Mouse (Mus musculus) stomach, postnatal 0 days (tissue): ENCODE measurements at regions not wholly inside any gene's neighbourhood (a gene's known extent, or its start where the extent isn't known, plus 50 kb on each side); places are given as distances from the start of the nearest gene placed in this dataset.

Source experiments
- ATAC-seq: fragments of 200-750 bp; cut with Nextera tagmentation; 2 replicates; pipeline ENCODE4 v1.8.0; 2017; ENCODE audit not compliant: low FRiP score, low TSS enrichment
- DNase-seq: peaks from one replicate; pipeline ENCODE4 v3.0.0-alpha.2; 2016; ENCODE audit warnings: low spot score
- H3K27ac ChIP-seq: fragments of 300-500 bp; sonication (generic); replicated peaks from 2 replicates; pipeline ENCODE4 v1.5.1; 2014; ENCODE audit warnings: mild to moderate bottlenecking, control low read depth
- H3K27me3 ChIP-seq: fragments of 300-500 bp; sonication (generic); 2 replicates; pipeline ENCODE4 v1.6.1; 2014; ENCODE audit warnings: low read length; ENCODE audit not compliant: control insufficient read depth, insufficient read depth
- H3K36me3 ChIP-seq: fragments of 300-500 bp; sonication (generic); 2 replicates; pipeline ENCODE4 v1.6.1; 2014; ENCODE audit warnings: low read length, mixed read lengths; ENCODE audit not compliant: control insufficient read depth, insufficient read depth
- H3K4me1 ChIP-seq: fragments of 300-500 bp; sonication (generic); replicated peaks from 2 replicates; pipeline ENCODE4 v1.6.1; 2014; ENCODE audit warnings: antibody characterized with exemption; ENCODE audit not compliant: control insufficient read depth, insufficient read depth
- H3K4me2 ChIP-seq: fragments of 300-500 bp; sonication (generic); replicated peaks from 2 replicates; pipeline ENCODE4 v1.6.1; 2014; ENCODE audit warnings: low read depth, mild to moderate bottlenecking, control low read depth, moderate library complexity
- H3K4me3 ChIP-seq: fragments of 300-500 bp; sonication (generic); 2 replicates; pipeline ENCODE4 v1.5.1; 2014; ENCODE audit warnings: low read depth, low read length, control low read depth
- H3K9ac ChIP-seq: fragments of 300-500 bp; sonication (generic); 2 replicates; pipeline ENCODE4 v1.6.1; 2014; ENCODE audit warnings: mild to moderate bottlenecking, low read length, control low read depth, mixed read lengths
- H3K9me3 ChIP-seq: fragments of 300-500 bp; sonication (generic); 2 replicates; pipeline ENCODE4 v1.6.1; 2016; ENCODE audit warnings: low read length; ENCODE audit not compliant: control insufficient read depth
- CTCF ChIP-seq: IDR thresholded peaks from 2 replicates; pipeline ENCODE4 v1.5.1; 2016; ENCODE audit warnings: antibody characterized with exemption, low read depth, mild to moderate bottlenecking, moderate library complexity
- EP300 ChIP-seq: optimal IDR thresholded peaks from 2 replicates; pipeline ENCODE3; 2016; ENCODE audit warnings: antibody characterized with exemption
- WGBS: fragments of 180-500 bp; shearing (Covaris S2); extraction: QIAGEN DNeasy Blood & Tissue Kit; methylation state at CpG from one replicate; pipeline ENCODE4 v1.1.7; 2014; 5-methylcytosine and 5-hydroxymethylcytosine counted together

DNA sequence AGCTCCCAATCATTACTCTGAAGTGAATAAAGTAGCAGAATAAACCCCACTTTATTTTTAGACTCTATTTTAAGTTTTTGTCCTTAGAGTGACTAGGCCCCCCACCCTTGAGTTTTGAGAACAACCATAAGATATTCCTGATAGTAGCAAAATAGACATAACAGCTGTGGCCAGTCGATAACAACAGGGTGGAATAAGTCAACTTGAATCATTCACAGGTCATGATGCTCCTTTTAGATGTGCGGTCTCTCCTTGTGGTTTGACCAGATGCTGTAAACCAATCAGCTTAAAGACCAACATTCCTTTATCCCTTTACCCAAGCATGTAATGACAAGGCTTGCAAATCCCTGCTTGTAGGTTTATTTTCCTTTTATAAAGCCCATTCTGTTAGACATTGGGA is 794.2 kb upstream of the Dsel start:
- DNase-seq (no peak), ATAC-seq (no peak)
- Histone ChIP-seq H3K27ac (no peak overlapping the region), H3K9me3 (no peaks in the 10 kb centered on the region), H3K4me3 (no peak overlapping the region), H3K36me3 (no peaks in the 10 kb centered on the region), H3K27me3 (no peaks in the 10 kb centered on the region), H3K4me1 (no peaks in the 10 kb centered on the region), H3K9ac (no peak overlapping the region), H3K4me2 (no peak overlapping the region)
- no peak for TF ChIP-seq CTCF
- TF ChIP-seq EP300: no peak
- 81% methylated on average over 2 of the region's 2 CpGs for WGBS

DNA sequence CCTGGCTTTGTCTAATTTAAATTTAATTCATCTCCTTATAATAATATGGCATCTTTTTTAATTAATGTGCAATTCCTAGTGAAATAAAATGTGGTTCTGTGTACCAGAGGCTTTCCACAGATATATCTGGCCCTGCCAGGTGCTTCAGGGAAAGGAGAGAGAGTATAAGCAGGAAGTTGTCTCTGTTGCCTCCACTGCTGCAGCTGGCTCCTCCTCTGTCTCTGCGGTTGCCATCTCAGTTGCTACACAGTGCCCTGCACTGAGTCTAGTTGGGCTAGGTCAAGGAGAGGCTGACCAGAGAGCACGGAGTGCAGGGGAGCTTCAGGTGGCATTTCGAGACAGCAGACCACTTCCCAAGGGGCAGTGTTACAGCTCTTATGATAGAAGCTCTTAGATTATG is 773.6 kb upstream of the Dsel start:
- no peaks in the 10 kb centered on the region for H3K9me3 ChIP-seq
- no peak overlapping the region for H3K4me2 ChIP-seq
- 74% methylated on average over 3 of the region's 3 CpGs for WGBS
- no peaks in the 10 kb centered on the region for H3K4me1 ChIP-seq
- H3K27ac ChIP-seq: no peak overlapping the region
- no peak overlapping the region for H3K9ac ChIP-seq
- no peaks in the 10 kb centered on the region for H3K36me3 ChIP-seq
- H3K27me3 ChIP-seq: no peaks in the 10 kb centered on the region
- ATAC-seq (no peak), DNase-seq (no peak)
- TF ChIP-seq CTCF (no peak), EP300 (no peak)
- H3K4me3 ChIP-seq: no peak overlapping the region
